Mouse (Mus musculus): Measurements from ENCODE around the gene Sf3b1.

DNA sequence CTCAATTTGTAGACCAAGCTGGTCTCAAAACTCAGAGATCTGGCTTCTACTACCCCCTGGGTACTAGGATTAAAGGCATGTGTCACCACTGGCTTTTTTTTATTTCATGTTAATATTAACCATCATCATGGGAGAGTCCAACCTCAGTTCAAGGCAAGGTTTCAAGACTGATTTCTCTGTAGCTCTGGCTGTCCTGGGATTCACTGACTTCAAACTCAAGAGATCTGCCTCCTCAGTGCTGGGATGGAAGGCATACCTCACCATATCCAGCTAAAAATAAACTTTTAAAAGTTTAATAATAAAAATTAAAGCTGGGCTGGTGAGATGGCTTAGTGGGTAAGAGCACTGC, 49.1 kb upstream of the Sf3b1 start:
- no peak for TF ChIP-seq ZNF384 (IDR thresholded peaks at IDR 0.05; ENCODE audit: low read depth, low read length)
- TF ChIP-seq CTCF (IDR thresholded peaks at IDR 0.05 in 2 of 3, conservative IDR thresholded peaks at IDR 0.05 in 1 of 3; ENCODE audit: control insufficient read depth in 1 of 3, insufficient read depth in 1 of 3, low read depth in 2 of 3, low read length in 3 of 3, poor library complexity in 1 of 3, severe bottlenecking in 1 of 3), result no peak
- TF ChIP-seq POLR2A (IDR thresholded peaks at IDR 0.05; ENCODE audit: control insufficient read depth in 1 of 2, insufficient read depth in 1 of 2, low read depth in 1 of 2, low read length in 2 of 2, poor library complexity in 1 of 2), result no peak
- TF ChIP-seq NELFE (IDR thresholded peaks at IDR 0.05; ENCODE audit: low read depth, low read length), result no peak
- TF ChIP-seq MXI1 (IDR thresholded peaks at IDR 0.05; ENCODE audit: low read depth, low read length), result no peak
- no peak for TF ChIP-seq USF1 (IDR thresholded peaks at IDR 0.05; ENCODE audit: low read depth, low read length)

All from MEL (cell line).